Mouse (Mus musculus) inflammation-experienced regulatory T-cells, adult 6 months (primary cell): ENCODE measurements around the gene Hist1h1c. TPM values are rescaled to one million over a fixed set of nuclear protein-coding genes. Genes with fewer than 3 reads are reported as not detected.
"Not testable (repeated sequence)": the region's sequence is repeated elsewhere in the genome, so short reads cannot be mapped to it uniquely, and the experiment has no call there.

Experiments
- ATAC-seq: one replicate; pipeline ENCODE4 v1.8.0; 2017
- polyA plus RNA-seq, 3 experiments: library from polyadenylated mRNA; unstranded; fragments of 100-300 nt; shearing (Covaris generic); gene quantifications; one replicate each; pipeline ENCODE4 v1.2.1; 2017

Gene Hist1h1c
- polyA plus RNA-seq, 3 experiments from 2014 or later: 8.7 to 14.8 (median 11.1) TPM

DNA sequence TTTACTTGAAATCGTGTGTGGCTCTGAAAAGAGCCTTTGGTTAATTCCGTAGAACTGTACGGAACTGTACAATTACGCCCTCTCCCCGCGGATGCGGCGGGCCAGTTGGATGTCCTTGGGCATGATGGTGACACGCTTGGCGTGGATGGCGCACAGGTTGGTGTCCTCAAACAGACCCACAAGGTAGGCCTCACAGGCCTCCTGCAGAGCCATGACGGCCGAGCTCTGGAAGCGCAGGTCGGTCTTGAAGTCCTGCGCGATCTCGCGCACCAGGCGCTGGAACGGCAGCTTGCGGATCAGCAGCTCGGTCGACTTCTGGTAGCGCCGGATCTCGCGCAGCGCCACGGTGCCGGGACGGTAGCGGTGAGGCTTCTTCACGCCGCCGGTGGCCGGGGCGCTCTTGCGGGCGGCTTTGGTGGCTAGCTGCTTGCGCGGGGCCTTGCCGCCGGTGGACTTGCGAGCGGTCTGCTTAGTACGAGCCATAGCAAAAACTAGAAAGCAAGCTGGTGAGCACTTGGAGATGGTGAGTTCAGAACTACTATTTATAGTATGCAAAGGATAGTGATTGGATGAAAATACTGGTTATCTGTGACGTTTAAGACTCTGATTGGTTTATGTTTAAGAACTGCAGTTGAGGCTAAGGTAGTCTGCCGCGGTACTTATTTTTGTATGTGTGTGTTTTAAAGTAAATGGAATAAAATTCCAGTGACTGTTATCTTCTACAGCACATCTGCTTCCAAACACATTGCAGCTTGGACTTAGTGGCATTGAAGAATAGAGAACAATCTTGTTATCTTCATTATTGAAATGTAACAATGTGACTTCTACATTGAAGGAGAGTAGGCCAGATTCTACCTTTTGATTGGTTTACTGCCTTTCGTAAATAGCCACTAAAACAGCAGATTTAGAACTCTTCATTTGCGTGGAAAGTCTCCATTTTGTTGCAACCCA, 23.5 kb downstream of the Hist1h1c start, which contains the start of gene Hist1h3a:
TSS of gene Hist1h3a (minus strand) at position 516 of the 951 bp plus-strand sequence.
- peak; percentile 69 for ATAC-seq

DNA sequence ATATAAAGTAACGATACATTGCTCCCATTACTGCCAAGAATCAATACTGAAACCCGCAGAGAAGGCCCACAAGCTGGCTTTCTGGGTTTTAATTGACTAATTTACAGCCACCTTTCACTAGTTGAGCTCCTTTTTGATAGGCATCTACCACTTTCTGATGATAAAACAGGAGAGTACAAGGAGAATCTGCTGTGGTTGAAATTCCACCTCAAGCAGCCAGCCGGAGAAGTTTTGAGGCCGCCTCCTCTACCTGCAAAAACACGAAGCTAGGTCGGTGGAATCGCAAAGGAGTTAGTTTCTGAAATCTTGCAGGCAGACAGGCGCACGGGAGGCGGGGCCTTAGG, 24.6 kb downstream of the Hist1h1c start:
- ATAC-seq: no peak

DNA sequence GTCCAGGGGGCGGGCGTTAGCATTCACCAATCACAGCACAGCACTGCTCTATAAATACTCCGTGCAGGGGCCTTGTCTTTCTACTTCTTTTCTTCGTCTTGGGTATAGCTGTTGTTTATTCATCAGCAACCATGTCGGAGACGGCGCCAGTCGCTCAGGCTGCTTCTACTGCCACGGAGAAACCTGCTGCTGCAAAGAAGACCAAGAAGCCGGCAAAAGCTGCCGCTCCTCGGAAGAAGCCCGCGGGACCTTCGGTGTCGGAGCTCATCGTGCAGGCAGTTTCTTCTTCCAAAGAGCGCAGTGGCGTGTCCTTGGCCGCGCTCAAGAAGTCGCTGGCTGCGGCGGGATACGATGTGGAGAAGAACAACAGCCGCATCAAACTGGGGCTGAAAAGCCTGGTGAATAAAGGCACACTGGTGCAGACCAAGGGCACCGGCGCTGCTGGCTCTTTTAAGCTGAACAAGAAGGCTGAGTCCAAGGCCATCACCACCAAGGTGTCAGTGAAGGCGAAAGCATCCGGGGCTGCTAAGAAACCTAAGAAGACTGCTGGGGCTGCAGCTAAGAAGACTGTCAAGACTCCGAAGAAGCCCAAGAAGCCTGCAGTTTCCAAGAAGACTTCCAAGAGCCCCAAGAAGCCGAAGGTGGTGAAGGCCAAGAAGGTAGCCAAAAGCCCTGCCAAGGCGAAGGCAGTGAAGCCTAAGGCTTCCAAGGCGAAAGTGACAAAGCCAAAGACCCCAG, 25.1 kb downstream of the Hist1h1c start, which contains the start of gene Hist1h1a:
TSS of gene Hist1h1a (plus strand) at position 81 of the 738 bp plus-strand sequence.
- ATAC-seq: peak; percentile 45

DNA sequence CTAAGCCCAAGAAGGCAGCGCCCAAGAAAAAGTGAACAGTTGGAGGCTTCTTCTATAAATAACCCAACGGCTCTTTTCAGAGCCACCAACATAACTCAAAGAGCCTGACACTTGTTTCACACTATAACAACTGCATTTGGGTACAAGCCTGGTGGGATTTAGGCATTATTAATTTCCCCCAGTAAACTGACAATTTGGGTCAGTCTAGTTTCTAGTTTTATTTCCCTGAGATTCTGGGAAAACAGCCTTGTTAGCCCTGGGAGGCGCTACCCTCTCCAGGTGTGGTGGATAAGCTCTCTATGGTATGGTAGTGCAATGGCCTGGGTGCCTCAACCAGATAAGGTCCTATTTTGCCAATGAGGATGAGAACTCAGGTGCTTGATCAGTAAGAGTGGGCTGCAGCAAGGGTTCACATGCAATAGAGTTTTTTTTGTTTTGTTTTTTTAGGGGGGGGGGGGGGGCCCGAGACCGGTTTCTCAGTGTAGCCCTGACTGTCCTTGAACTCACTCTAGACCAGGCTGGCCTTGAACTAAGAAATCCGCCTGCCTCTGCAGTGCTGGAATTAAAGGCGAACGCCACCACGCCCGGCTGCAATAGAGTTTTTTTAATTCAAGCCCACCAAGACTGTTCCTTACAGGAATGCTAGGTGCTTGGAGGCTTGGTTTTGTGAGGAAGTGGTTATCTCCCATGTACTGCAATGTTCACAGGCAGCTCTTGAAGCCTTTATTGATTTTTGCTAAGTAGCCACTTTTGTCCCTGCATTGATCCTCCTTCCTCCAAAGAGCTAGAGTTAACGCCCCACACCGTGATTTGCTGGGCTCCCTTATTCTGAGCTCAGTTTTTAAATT, 25.9 kb downstream of the Hist1h1c start:
- no peak for ATAC-seq

DNA sequence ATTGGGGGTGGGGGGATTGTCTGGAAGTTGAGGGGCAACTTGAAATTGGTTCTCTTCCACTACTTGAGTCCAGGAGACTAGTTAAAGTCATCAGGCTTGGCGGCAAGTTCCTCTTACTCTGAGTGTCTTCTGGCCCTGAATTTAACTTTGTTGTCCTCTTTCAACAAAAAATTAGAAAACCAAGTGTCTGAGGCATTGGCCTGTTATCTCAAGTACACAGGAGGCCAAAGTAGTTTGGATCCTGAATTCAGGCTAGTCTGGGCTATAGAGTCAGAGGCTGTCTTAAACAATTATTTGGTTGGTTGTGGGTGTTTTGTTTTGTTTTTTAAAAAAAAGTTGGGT, 26.5 kb downstream of the Hist1h1c start:
- no peak for ATAC-seq

DNA sequence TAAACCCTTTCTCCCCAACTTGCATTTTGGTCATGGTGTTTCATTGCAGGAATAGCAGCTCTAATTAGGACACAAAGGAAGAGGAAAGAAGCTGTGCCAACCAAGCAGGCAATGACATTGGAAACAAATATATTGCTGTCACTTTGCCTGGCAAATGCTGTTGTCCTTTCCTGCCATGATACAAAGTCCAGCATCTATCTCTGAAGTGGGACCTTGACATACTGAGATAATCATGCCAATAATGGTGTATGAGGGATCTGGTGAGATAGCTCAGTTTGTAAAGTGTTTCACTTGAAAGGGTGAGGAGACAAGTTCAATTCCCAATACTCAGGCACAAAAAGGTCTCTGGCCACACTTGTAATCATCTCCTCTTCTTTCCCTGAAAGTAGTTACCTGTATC, 28.2 kb downstream of the Hist1h1c start:
- ATAC-seq: no peak

- ATAC-seq: no peak
Observed at GRCm38 (mm10) chr13:23768834-23769397, 30.3 kb downstream of the Hist1h1c start.

DNA sequence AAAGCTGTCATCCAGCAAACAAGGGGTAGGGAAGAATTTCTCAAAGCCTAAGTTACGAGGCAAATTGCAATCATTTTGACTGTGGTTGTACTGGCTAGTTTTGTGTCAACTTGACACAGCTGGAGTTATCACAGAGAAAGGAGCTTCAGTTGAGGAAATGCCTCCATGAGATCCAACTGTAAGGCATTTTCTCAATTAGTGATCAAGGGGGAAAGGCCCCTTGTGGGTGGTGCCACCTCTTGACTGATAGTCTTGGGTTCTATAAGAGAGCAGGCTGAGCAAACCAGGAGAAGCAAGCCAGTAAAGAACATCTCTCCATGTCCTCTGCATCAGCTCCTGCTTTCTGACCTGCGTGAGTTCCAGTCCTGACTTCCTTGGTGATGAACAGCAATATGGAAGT, 31.0 kb downstream of the Hist1h1c start, which contains the start of gene Trim38:
TSS of gene Trim38 (plus strand) at position 301 of the 400 bp plus-strand sequence.
- not testable (repeated sequence) for ATAC-seq

- no peak for ATAC-seq
Observed at GRCm38 (mm10) chr13:23772561-23773313, 34.1 kb downstream of the Hist1h1c start.

- no peak for ATAC-seq
Observed at GRCm38 (mm10) chr13:23778339-23778738, 39.7 kb downstream of the Hist1h1c start.

DNA sequence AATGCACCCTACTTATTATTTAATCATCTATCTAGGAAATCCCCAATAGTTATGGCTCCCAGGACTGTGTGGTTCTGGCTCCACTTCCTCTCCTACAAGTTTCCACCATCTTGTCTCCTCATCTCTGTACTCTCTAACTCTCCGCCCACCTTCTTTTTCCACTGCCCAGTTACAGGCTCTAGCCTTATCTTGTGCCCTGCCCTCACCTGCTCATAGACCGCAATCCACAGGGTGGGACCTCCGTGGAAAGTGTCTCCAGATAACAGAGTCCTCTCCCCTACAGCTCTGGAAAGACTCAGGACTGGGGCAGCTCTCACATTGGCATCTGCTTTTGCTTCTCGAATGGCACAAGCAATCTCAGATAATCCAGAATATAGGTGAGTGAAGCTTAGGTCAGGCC, 40.4 kb downstream of the Hist1h1c start:
- ATAC-seq: no peak

Other genes with a start within 250 kb of the Hist1h1c start
- gene Btn2a2, start 250.0 kb upstream of the Hist1h1c start, polyA plus RNA-seq: not detected
- gene Hist1h4h, start 207.8 kb upstream of the Hist1h1c start, polyA plus RNA-seq: 1 to 10 TPM; 3.9 to 8.3 (median 7.0) TPM
- gene Hist1h2af, start 204.9 kb upstream of the Hist1h1c start, polyA plus RNA-seq: not detected
- 1 to 10 TPM in 1 of 3 experiments, not detected in 2; 1.5 TPM for gene Hist1h3g, start 203.4 kb upstream of the Hist1h1c start, polyA plus RNA-seq
- gene Hist1h2bh, start 195.4 kb upstream of the Hist1h1c start, polyA plus RNA-seq: under 1 TPM in 2 of 3 experiments, not detected in 1; 0.38 to 0.89 TPM
- 1 to 10 TPM in 1 of 3 experiments, under 1 TPM in 2; 0.73 to 1.5 (median 0.74) TPM for gene Hist1h3f, start 194.8 kb upstream of the Hist1h1c start, polyA plus RNA-seq
- gene Hist1h4f, start 187.2 kb upstream of the Hist1h1c start, polyA plus RNA-seq: 1 to 10 TPM in 1 of 3 experiments, not detected in 2; 3.2 TPM
- under 1 TPM; 0.20 to 0.36 (median 0.34) TPM for gene Hist1h1d, start 185.5 kb upstream of the Hist1h1c start, polyA plus RNA-seq
- gene Hist1h3e, start 176.4 kb upstream of the Hist1h1c start, polyA plus RNA-seq: 1 to 10 TPM in 2 of 3 experiments, under 1 TPM in 1; 0.89 to 4.0 (median 4.0) TPM
- gene Hist1h2ae, start 167.6 kb upstream of the Hist1h1c start, polyA plus RNA-seq: 100 to 1,000 TPM in 1 of 3 experiments, 10 to 100 TPM in 1, 1 to 10 TPM in 1; 5.9 to 223 (median 14.6) TPM
- 10 to 100 TPM in 1 of 3 experiments, 1 to 10 TPM in 2; 2.4 to 13.2 (median 9.8) TPM for gene Hist1h2bg, start 167.4 kb upstream of the Hist1h1c start, polyA plus RNA-seq
- not detected for gene Hist1h2bf, start 164.6 kb upstream of the Hist1h1c start, polyA plus RNA-seq
- gene Hist1h2ad, start 164.4 kb upstream of the Hist1h1c start, polyA plus RNA-seq: under 1 TPM in 1 of 3 experiments, not detected in 2; 0.99 TPM
- 1 to 10 TPM in 1 of 3 experiments, under 1 TPM in 1, not detected in 1; 0.56 to 1.3 TPM for gene Hist1h3d, start 163.0 kb upstream of the Hist1h1c start, polyA plus RNA-seq
- gene Hist1h4d, start 157.2 kb upstream of the Hist1h1c start, polyA plus RNA-seq: 10 to 100 TPM; 20.7 to 55.4 (median 27.7) TPM
- 1 to 10 TPM in 2 of 3 experiments, under 1 TPM in 1; 0.92 to 3.6 (median 3.0) TPM for gene Hist1h2be, start 117.7 kb upstream of the Hist1h1c start, polyA plus RNA-seq
- gene Hist1h1e, start 116.2 kb upstream of the Hist1h1c start, polyA plus RNA-seq: 10 to 100 TPM in 1 of 3 experiments, 1 to 10 TPM in 2; 6.7 to 25.3 (median 9.4) TPM
- under 1 TPM; 0.43 to 0.47 (median 0.47) TPM for gene Hist1h2ac, start 54.9 kb upstream of the Hist1h1c start, polyA plus RNA-seq
- gene Hist1h2bc, start 54.6 kb upstream of the Hist1h1c start, polyA plus RNA-seq: 1 to 10 TPM in 2 of 3 experiments, under 1 TPM in 1; 0.52 to 3.6 (median 3.3) TPM
- not detected for gene Hist1h1t, start 43.0 kb upstream of the Hist1h1c start, polyA plus RNA-seq
- gene Hist1h4c, start 40.4 kb upstream of the Hist1h1c start, polyA plus RNA-seq: 1 to 10 TPM; 2.1 to 9.3 (median 4.2) TPM
- 1 to 10 TPM in 1 of 3 experiments, under 1 TPM in 1, not detected in 1; 0.32 to 1.7 TPM for gene Hfe, start 28.0 kb upstream of the Hist1h1c start, polyA plus RNA-seq
- gene Hist1h3c, start 6.8 kb downstream of the Hist1h1c start, polyA plus RNA-seq: 1 to 10 TPM in 1 of 3 experiments, not detected in 2; 2.5 TPM
- 1 to 10 TPM in 2 of 3 experiments, not detected in 1; 2.5 to 2.8 TPM for gene Hist1h2bb, start 7.9 kb downstream of the Hist1h1c start, polyA plus RNA-seq
- 10 to 100 TPM in 1 of 3 experiments, not detected in 2; 14.8 TPM for gene Hist1h2ab, start 12.3 kb downstream of the Hist1h1c start, polyA plus RNA-seq
- gene Hist1h3b, start 13.5 kb downstream of the Hist1h1c start, polyA plus RNA-seq: 1 to 10 TPM in 1 of 3 experiments, not detected in 2; 1.1 TPM
- 10 to 100 TPM in 1 of 3 experiments, 1 to 10 TPM in 1, not detected in 1; 4.1 to 20.2 TPM for gene Hist1h4b, start 18.2 kb downstream of the Hist1h1c start, polyA plus RNA-seq
- 1 to 10 TPM in 1 of 3 experiments, not detected in 2; 3.1 TPM for gene Hist1h4a, start 22.4 kb downstream of the Hist1h1c start, polyA plus RNA-seq
- gene Hist1h3a, start 23.6 kb downstream of the Hist1h1c start, polyA plus RNA-seq: 1 to 10 TPM in 1 of 3 experiments, not detected in 2; 1.6 TPM
- gene Hist1h1a, start 24.9 kb downstream of the Hist1h1c start, polyA plus RNA-seq: 1 to 10 TPM; 2.5 to 6.1 (median 3.4) TPM
- not detected for gene Trim38, start 31.1 kb downstream of the Hist1h1c start, polyA plus RNA-seq
- not detected for gene Slc17a2, start 68.2 kb downstream of the Hist1h1c start, polyA plus RNA-seq
- gene Slc17a3, start 100.6 kb downstream of the Hist1h1c start, polyA plus RNA-seq: not detected
- gene Slc17a1, start 128.9 kb downstream of the Hist1h1c start, polyA plus RNA-seq: not detected
- under 1 TPM in 1 of 3 experiments, not detected in 2; 0.12 TPM for gene Slc17a4, start 176.2 kb downstream of the Hist1h1c start, polyA plus RNA-seq
- gene Hist1h2ba, start 195.3 kb downstream of the Hist1h1c start, polyA plus RNA-seq: not detected
- gene Hist1h2aa, start 195.7 kb downstream of the Hist1h1c start, polyA plus RNA-seq: not detected